Comparison of ENCODE assay signal across 8 mouse cellular contexts in genomic region chr7:109028204-109028603, GRCm38 (mm10). TPM values are rescaled to one million over a fixed set of nuclear protein-coding genes. Genes with fewer than 3 reads are reported as not detected.
DNase-seq lines count a peak whose midpoint lies in the region; ATAC-seq and TF ChIP-seq lines count a peak whose summit lies in the region.

No protein-coding gene starts in this region.

- intact Hi-C loops in gastrocnemius, adult 2 months (cut with DNase I): loop anchor here (2.0 kb wide), 2 partner anchors 61 to 213 kb away; no protein-coding TSS in a partner anchor

- H3K4me1 ChIP-seq in forebrain, embryonic 13.5 days: no peaks in the 10 kb centered on the region
- H3K4me1 ChIP-seq in kidney, embryonic 16.5 days (ENCODE audit: insufficient read depth, low read length): no peaks in the 10 kb centered on the region

- no peak overlapping the region for H3K27ac ChIP-seq in gastrocnemius, adult 2 months
- no peak overlapping the region for H3K27ac ChIP-seq in forebrain, embryonic 13.5 days
- no peak overlapping the region for H3K27ac ChIP-seq in kidney, embryonic 16.5 days (ENCODE audit: low read length)

- WGBS in forebrain, embryonic 13.5 days: 29% methylated on average over 6 of the region's 6 CpGs
- WGBS in kidney, embryonic 16.5 days: 25% methylated on average over 6 of the region's 6 CpGs

- H3K9me3 ChIP-seq in forebrain, embryonic 13.5 days (replicated peaks): no peaks in the 10 kb centered on the region
- no peaks in the 10 kb centered on the region for H3K9me3 ChIP-seq in kidney, embryonic 16.5 days (ENCODE audit: low read length)

- H3K4me3 ChIP-seq in gastrocnemius, adult 2 months: no peak overlapping the region
- H3K4me3 ChIP-seq in forebrain, embryonic 13.5 days: no peak overlapping the region
- H3K4me3 ChIP-seq in kidney, embryonic 16.5 days (ENCODE audit: low read length): no peak overlapping the region

- no peak overlapping the region for H3K9ac ChIP-seq in forebrain, embryonic 13.5 days
- no peak overlapping the region for H3K9ac ChIP-seq in kidney, embryonic 16.5 days (replicated peaks; ENCODE audit: low read length)

- peak; percentile 55 for ATAC-seq in forebrain, embryonic 13.5 days
- ATAC-seq in kidney, embryonic 16.5 days (ENCODE audit: low FRiP score, low TSS enrichment): peak; percentile 31; the same call in 1 of the 2 replicates
- peak; percentile 76 for ATAC-seq in megakaryocyte, adult 5-6 weeks (ENCODE audit: poor library complexity, severe bottlenecking)

- DNase-seq in gastrocnemius, adult 2 months: peak; percentile 43
- DNase-seq in gastrocnemius, postnatal 4 days (ENCODE audit: low spot score in 2 of 2): no peak
- peak; percentile 46 to 48 for DNase-seq in B cell, adult 2 months
- peak; percentile 53 for DNase-seq in c-Kit-positive CD71-negative TER-119-negative erythroid progenitor cells, embryonic 14.5 days (ENCODE audit: low read depth)
- DNase-seq in skeletal muscle tissue, adult 2 months (ENCODE audit: low read depth, low spot score): peak; percentile 32

- H3K36me3 ChIP-seq in forebrain, embryonic 13.5 days (ENCODE audit: poor library complexity, severe bottlenecking): peaks cover 72% of the 10 kb centered on the region
- no peaks in the 10 kb centered on the region for H3K36me3 ChIP-seq in kidney, embryonic 16.5 days (ENCODE audit: insufficient read depth, low read length)

- H3K27me3 ChIP-seq in forebrain, embryonic 13.5 days: no peaks in the 10 kb centered on the region
- H3K27me3 ChIP-seq in kidney, embryonic 16.5 days (ENCODE audit: insufficient read depth, low read length): no peaks in the 10 kb centered on the region

- peak; percentile 84 for TF ChIP-seq CTCF in gastrocnemius, adult 2 months (IDR thresholded peaks at IDR 0.05)

- H3K4me2 ChIP-seq in forebrain, embryonic 13.5 days: no peak overlapping the region
- H3K4me2 ChIP-seq in kidney, embryonic 16.5 days (replicated peaks; ENCODE audit: low read depth, low read length): no peak overlapping the region

RNA-seq across cellular contexts. Expression of gene Ric3, which starts 54.9 kb away (rescaled TPM):
- 1 to 10 TPM; 1.7 to 2.1 TPM for total RNA-seq in gastrocnemius, adult 2 months (2021)
- 1 to 10 TPM; 1.4 to 1.7 TPM for total RNA-seq in gastrocnemius, postnatal 4 days (2021)
- polyA plus RNA-seq in forebrain, embryonic 13.5 days (2015; fragmentation: Nextera tagmentation; extraction: Ambion mirVana): 23.2 and 27.6 TPM in 2 replicates
- polyA plus RNA-seq in kidney, embryonic 16.5 days (2015; fragmentation: Nextera tagmentation; extraction: Ambion mirVana): 0.79 and 2.2 TPM in 2 replicates
- total RNA-seq in megakaryocyte, adult 5-6 weeks (2015): 0.05 TPM in 1 of 2 replicates, not detected in the other
- 0.08 and 0.33 TPM in 2 replicates for total RNA-seq in megakaryocyte, adult 5-6 weeks (2017)

Comparison
In these comparisons a context has a peak if more than half of its experiments do, and no peak if none do; other contexts are left out.
1. DNase-seq: peak in gastrocnemius, adult 2 months (single experiment), B cell, adult 2 months (2 of 2), c-Kit-positive CD71-negative TER-119-negative erythroid progenitor cells, embryonic 14.5 days (single experiment) and skeletal muscle tissue, adult 2 months (single experiment); none in gastrocnemius, postnatal 4 days (0 of 2).
2. Peak in every context shown above with its lines, with median percentiles within 50 percentile points of each other: ATAC-seq.